Mouse (Mus musculus) lung, embryonic 15.5 days (tissue): ENCODE measurements around the gene Stpg4. TPM values are rescaled to one million over a fixed set of nuclear protein-coding genes. Genes with fewer than 3 reads are reported as not detected.

Source experiments
- ATAC-seq: fragments of 200-750 bp; cut with Nextera tagmentation; 2 replicates; pipeline ENCODE4 v1.8.0; 2017; ENCODE audit warnings: moderate number of reproducible peaks, borderline replicate concordance; ENCODE audit not compliant: low FRiP score, low TSS enrichment; ENCODE audit errors: extremely low read depth
- H3K27ac ChIP-seq: fragments of 300-500 bp; sonication (generic); 2 replicates; pipeline ENCODE4 v1.5.1; 2015; ENCODE audit warnings: moderate library complexity, mild to moderate bottlenecking, inconsistent platforms
- H3K27me3 ChIP-seq: fragments of 300-500 bp; sonication (generic); 2 replicates; pipeline ENCODE4 v1.6.1; 2015; ENCODE audit warnings: inconsistent platforms
- H3K36me3 ChIP-seq: fragments of 300-500 bp; sonication (generic); 2 replicates; pipeline ENCODE4 v1.6.1; 2015; ENCODE audit warnings: inconsistent platforms
- H3K4me1 ChIP-seq: fragments of 300-500 bp; sonication (generic); 2 replicates; pipeline ENCODE4 v1.6.1; 2015; ENCODE audit warnings: inconsistent platforms
- H3K4me2 ChIP-seq: fragments of 300-500 bp; sonication (generic); 2 replicates; pipeline ENCODE4 v1.6.1; 2015; ENCODE audit warnings: inconsistent platforms, mild to moderate bottlenecking, moderate library complexity
- H3K4me3 ChIP-seq: fragments of 300-500 bp; sonication (generic); 2 replicates; pipeline ENCODE4 v1.5.1; 2015; ENCODE audit warnings: mild to moderate bottlenecking, inconsistent platforms
- H3K9ac ChIP-seq: fragments of 300-500 bp; sonication (generic); 2 replicates; pipeline ENCODE4 v1.6.1; 2015; ENCODE audit warnings: inconsistent platforms
- H3K9me3 ChIP-seq: fragments of 300-500 bp; sonication (generic); 2 replicates; pipeline ENCODE4 v1.6.1; 2016; ENCODE audit warnings: inconsistent platforms
- WGBS: fragments of 180-500 bp; shearing (Covaris S2); methylation state at CpG from one replicate; pipeline ENCODE4 v1.1.7; 2015; 5-methylcytosine and 5-hydroxymethylcytosine counted together
- polyA plus RNA-seq: library from polyadenylated mRNA; unstranded; fragments of >200 nt; fragmentation: Nextera tagmentation; extraction: Ambion mirVana; gene quantifications from 2 replicates; pipeline ENCODE4 v1.2.1, GENCODE M21; 2015

Gene Stpg4
- polyA plus RNA-seq, 1 experiment from 2014 or later = not detected

DNA sequence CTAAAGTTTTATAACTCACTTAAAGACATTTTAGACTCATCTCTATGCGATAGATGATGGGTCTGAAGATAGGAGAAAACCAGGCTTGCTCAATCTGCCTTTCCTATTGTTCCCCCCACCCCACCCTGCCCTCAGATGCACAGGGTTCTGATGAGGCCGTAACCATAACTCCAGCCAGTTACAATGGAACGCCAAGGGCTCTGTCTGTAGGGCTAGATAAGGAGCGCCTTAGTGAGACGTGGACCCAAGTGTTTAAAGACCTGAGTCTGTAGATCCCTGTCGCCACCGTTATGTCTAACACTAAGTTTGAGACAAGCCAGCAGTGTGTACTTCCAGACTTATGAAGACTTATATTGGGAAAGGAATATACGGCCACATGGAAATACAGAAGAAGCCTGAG is 72.1 kb downstream of the Stpg4 start:
- no peak for ATAC-seq
- H3K9ac ChIP-seq = no peak overlapping the region
- H3K4me3 ChIP-seq = no peak overlapping the region
- H3K4me2 ChIP-seq = no peak overlapping the region
- no peak overlapping the region for H3K27ac ChIP-seq
- H3K36me3 ChIP-seq = no peaks in the 10 kb centered on the region
- WGBS = 68% methylated on average over 8 of the region's 8 CpGs
- H3K27me3 ChIP-seq = no peaks in the 10 kb centered on the region
- no peaks in the 10 kb centered on the region for H3K9me3 ChIP-seq
- H3K4me1 ChIP-seq = peaks cover 25% of the 10 kb centered on the region

DNA sequence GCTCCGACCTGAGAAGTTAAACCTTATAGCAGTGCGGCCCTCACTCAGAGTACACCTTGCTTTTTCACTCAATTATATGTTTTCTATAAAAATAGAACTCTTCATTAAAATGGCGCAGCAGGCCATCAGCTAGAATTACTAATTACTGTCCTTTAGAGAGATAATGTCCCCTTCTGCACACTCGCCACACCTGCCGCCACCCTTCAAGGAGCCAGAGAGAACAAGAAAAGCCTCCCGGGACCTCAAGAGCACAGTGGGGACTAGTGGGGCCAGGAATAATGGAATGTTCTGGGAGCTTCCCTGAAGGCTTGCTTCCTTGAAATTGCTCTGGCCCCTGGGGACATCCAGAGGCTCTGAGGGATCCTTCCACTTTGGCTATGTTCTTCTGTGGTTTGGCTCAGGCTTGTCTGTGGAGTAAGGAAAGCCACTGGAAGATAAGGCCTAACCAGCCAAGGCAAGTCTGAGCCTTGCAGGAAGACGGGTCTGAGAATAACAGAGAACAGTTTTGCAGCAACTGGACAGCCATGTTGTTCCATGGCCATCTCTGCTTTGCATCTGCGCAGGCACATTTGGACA is 73.7 kb downstream of the Stpg4 start:
- Histone ChIP-seq H3K9me3 (no peaks in the 10 kb centered on the region), H3K27me3 (no peaks in the 10 kb centered on the region), H3K4me2 (no peak overlapping the region), H3K36me3 (no peaks in the 10 kb centered on the region), H3K9ac (no peak overlapping the region), H3K27ac (no peak overlapping the region), H3K4me3 (no peak overlapping the region), H3K4me1 (peaks cover 28% of the 10 kb centered on the region)
- WGBS = 88% methylated on average over 8 of the region's 8 CpGs
- no peak for ATAC-seq

DNA sequence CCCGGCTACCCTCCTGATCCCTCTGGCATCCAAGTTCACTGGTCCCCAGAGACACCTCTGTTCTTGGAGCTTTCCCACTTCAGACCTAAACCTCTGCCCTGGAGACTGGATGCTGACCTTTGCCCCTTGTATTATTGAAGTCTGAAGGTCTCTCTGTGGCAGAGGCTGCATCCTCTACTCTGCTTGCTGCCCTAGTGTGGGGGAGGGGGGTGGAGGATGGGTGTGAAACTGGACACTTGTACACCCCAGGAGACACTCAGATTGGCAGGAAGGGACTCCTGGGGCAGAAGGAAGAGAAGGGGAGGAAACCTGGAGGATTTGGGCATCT is 74.7 kb downstream of the Stpg4 start:
- Histone ChIP-seq H3K4me2 (no peak overlapping the region), H3K9ac (no peak overlapping the region), H3K27me3 (no peaks in the 10 kb centered on the region), H3K4me1 (peaks cover 28% of the 10 kb centered on the region), H3K27ac (no peak overlapping the region), H3K36me3 (no peaks in the 10 kb centered on the region), H3K9me3 (no peaks in the 10 kb centered on the region), H3K4me3 (no peak overlapping the region)
- 56% methylated on average over 1 of the region's 1 CpGs for WGBS
- ATAC-seq = no peak

DNA sequence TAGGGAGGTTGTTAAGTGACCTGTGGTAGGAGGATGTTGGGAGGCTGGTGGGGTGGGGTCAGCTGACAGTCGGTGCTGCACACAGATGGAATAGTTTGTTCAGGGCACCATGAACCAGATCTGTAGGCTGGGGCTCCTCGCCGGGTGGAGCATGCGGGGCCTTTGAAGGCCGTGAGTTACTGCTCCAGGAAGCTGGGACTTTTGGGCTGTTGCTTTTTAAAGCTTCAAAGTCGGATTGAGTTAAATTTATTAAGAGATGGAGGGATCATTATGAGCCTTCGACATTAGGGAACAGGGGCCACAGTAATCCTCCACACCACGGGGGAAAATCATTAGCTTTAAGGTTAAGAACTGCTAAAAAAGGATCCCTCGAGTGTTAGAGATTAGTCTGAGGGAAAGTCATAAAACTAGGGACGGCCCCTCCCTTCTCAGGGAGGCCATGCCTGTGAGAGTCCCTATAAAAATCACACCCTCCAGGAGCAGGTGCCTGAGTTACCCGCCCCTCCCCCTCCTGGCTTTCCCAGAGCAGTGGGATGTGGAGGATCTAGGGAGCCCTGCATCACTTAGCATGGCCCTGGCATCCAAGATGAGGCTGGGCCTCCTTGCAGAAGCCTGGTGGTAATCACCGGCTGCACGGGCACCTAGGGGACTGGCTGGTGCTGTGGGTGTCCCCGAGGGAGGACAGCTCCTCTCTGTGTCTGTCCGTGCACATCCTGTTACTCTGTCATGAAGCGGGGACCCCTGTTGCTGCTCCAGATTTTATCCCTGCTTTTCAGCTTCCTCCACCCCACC is 75.2 kb downstream of the Stpg4 start:
- H3K4me1 ChIP-seq = peaks cover 28% of the 10 kb centered on the region
- 46% methylated on average over 16 of the region's 16 CpGs for WGBS
- H3K36me3 ChIP-seq = no peaks in the 10 kb centered on the region
- no peaks in the 10 kb centered on the region for H3K9me3 ChIP-seq
- ATAC-seq = no peak
- H3K27ac ChIP-seq = peak overlapping the region; percentile 15; the same call in 1 of the 2 replicates
- H3K27me3 ChIP-seq = no peaks in the 10 kb centered on the region
- no peak overlapping the region for H3K9ac ChIP-seq
- 0 out of 2 replicates have a peak overlapping the region, but pooled peaks have one; percentile 16 for H3K4me2 ChIP-seq
- H3K4me3 ChIP-seq = no peak overlapping the region

DNA sequence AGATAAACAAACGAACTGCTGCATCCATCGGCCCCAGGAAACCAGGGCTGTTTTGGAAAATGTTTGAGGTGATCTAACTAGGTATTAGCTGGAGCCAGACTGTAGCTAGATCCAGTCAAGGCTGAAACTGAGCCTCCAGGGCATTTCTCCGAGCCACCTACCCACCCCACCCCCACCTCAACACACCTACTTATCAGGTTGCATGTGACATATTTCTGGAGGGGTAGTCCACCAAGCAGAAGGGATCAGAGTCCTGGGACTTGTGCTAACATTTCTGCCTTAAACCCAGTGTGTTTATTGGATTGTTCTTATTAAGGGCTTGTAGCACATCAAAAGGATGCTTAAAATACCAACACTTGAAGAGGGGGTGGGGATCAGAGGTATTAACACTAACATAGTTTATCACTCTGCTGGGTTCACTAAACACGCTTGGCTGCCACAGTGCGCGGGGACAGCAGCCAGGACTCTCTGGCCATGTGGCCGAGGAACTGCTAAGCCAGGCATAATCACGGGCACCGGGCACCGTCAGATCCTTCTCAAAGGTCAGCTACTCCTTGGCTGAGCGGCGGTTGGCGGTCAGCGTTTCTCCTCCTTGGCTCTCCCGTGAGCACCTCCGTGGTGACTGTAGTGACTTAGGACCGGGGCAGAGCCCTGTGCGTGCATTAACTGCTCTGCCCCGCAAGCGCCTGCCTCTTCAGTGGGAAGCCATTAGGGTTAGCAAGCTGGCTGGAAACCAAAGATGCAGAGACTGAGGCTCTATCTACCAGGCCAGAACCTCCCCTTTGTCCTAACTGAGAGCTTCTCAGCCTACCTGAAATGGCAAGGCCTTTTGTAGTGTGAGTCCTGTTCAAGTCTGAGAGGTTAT is 76.1 kb downstream of the Stpg4 start:
- peaks cover 28% of the 10 kb centered on the region for H3K4me1 ChIP-seq

DNA sequence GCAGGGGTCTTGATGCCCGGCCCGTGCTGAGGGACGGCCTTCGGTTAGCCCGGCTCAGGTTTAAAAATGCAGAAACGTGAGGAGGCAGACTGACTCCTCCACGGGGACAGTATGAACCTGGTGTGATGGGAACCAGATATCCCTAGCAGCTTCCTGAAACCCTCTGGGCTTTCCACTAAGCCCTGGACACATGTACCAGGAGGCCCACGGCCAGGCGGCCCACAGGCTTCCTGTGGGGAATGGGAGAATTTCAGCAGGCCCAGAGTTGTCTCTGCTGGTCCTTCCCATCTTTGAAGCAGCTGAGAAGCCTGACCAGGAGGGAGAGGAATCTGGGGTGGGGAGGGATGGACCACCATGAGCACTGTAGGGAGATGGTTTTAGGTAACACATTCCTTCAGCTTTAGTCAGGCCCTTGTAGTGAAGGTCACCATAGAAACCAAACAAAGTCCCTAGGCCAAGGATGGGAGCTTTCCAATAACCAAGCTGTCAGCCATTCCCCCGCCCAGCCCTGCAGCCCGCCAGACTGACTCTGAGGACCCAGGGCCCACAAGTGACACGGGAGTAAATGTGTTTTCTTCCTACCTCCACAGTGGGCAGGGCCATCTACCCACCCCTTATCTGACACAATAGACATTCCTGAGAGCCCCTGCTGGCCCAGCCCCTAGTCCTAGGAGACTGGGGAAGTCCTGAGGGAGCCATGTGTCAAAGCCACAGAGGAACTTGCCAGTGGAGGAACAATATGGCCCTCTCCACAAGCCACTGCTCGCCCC is 76.9 kb downstream of the Stpg4 start:
- Histone ChIP-seq H3K4me3 (no peak overlapping the region), H3K4me2 (no peak overlapping the region), H3K27ac (peak overlapping the region; percentile 67), H3K9me3 (no peaks in the 10 kb centered on the region), H3K9ac (no peak overlapping the region), H3K4me1 (peaks cover 25% of the 10 kb centered on the region), H3K27me3 (no peaks in the 10 kb centered on the region), H3K36me3 (no peaks in the 10 kb centered on the region)
- WGBS = 58% methylated on average over 13 of the region's 13 CpGs
- peak; percentile 28 for ATAC-seq

More for the DNA sequence above, 76.1 kb downstream of the Stpg4 start:
- Histone ChIP-seq H3K27ac (peak overlapping the region; percentile 67), H3K27me3 (no peaks in the 10 kb centered on the region), H3K9ac (0 out of 2 replicates have a peak overlapping the region, but pooled peaks have one; percentile 6), H3K9me3 (no peaks in the 10 kb centered on the region), H3K4me3 (no peak overlapping the region), H3K4me2 (0 out of 2 replicates have a peak overlapping the region, but pooled peaks have one; percentile 16), H3K36me3 (no peaks in the 10 kb centered on the region)
- 22% methylated on average over 20 of the region's 20 CpGs for WGBS
- ATAC-seq = no peak

DNA sequence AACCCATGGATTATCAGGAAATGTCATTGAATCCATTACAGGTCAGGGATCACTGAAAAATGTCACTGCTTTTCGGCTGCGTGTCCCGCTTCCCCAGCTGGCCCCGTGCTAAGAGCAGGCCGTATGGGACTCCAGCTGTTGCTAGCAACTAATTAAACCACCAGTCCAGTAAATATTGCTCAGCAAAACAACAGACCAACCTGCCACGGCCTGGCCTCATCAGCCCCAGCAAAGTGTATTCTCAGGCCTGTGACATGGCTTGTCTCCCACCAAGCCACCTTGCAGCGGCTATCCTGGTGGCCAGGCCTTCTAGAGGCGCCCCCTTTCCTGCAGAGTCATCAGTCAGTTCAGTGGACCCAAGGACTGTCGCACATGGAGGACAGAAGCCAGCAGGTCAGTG is 78.0 kb downstream of the Stpg4 start:
- H3K27ac ChIP-seq = no peak overlapping the region
- H3K36me3 ChIP-seq = no peaks in the 10 kb centered on the region
- no peaks in the 10 kb centered on the region for H3K9me3 ChIP-seq
- H3K4me3 ChIP-seq = no peak overlapping the region
- H3K27me3 ChIP-seq = no peaks in the 10 kb centered on the region
- WGBS = 78% methylated on average over 9 of the region's 9 CpGs
- ATAC-seq = no peak
- H3K9ac ChIP-seq = no peak overlapping the region
- H3K4me2 ChIP-seq = no peak overlapping the region
- peaks cover 25% of the 10 kb centered on the region for H3K4me1 ChIP-seq

DNA sequence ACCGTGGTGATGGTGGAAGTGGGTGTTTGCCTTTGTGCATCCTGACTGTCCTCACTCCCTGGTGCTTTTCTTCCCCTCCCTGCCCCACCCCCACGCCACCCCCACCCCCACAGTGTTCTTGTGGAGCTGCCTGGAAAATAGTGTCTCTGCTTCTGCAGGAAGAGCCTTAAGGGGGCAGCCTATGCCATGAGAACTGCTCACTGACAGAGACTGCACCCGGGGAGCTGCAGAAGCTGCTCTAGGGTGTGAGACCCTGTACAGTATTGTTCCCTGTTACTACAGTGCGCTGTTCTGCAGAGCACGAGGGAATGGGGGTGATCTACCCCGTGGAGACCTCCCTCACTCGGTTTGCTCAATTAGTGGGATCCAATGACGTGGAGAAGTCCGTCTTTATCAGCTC is 78.5 kb downstream of the Stpg4 start:
- H3K4me3 ChIP-seq = no peak overlapping the region
- 27% methylated on average over 9 of the region's 9 CpGs for WGBS
- no peaks in the 10 kb centered on the region for H3K36me3 ChIP-seq
- no peak overlapping the region for H3K4me2 ChIP-seq
- H3K9ac ChIP-seq = no peak overlapping the region
- no peak overlapping the region for H3K27ac ChIP-seq
- no peak for ATAC-seq
- H3K9me3 ChIP-seq = no peaks in the 10 kb centered on the region
- H3K4me1 ChIP-seq = peaks cover 25% of the 10 kb centered on the region
- no peaks in the 10 kb centered on the region for H3K27me3 ChIP-seq

DNA sequence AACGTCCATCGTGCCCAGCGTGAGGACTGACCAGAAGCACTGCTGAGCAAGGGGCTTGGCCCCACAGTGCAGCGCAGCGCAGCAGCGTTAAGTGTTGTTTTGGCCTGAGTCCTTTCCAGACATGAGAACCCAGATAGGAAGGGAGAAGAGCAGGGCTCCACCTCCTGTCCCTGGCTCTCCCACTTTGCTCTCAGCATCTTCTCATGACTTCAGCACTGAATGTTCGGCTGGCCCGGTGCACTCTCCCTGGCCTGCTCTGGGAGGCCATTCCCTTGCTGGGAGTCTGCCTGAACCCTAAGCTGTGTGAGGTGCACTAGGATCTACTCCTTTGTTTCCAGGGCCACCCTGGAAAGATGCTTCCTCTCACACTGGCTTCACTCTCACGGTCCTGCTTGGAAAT is 79.2 kb downstream of the Stpg4 start:
- ATAC-seq = no peak
- Histone ChIP-seq H3K9me3 (no peaks in the 10 kb centered on the region), H3K9ac (no peak overlapping the region), H3K27ac (no peak overlapping the region), H3K4me2 (no peak overlapping the region), H3K27me3 (no peaks in the 10 kb centered on the region), H3K36me3 (no peaks in the 10 kb centered on the region), H3K4me1 (peaks cover 25% of the 10 kb centered on the region), H3K4me3 (no peak overlapping the region)
- 36% methylated on average over 9 of the region's 9 CpGs for WGBS

DNA sequence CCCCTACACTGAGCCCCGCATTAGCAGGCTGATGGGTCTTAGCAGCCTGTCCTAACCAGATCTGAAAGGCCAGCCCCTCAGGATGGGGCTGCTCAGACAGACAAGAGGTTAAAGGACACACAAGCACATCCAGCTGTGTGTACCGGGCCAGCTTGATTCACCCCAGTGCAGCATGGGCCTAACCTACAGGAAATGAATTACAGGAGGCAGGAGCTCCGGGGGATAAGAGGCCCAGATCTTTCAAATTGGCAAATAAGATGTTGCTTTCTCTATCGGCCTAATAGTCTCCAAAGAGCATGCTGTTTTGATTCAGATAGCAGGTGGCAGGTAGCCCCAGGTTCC is 82.3 kb downstream of the Stpg4 start:
- Histone ChIP-seq H3K27me3 (no peaks in the 10 kb centered on the region), H3K27ac (no peak overlapping the region), H3K36me3 (no peaks in the 10 kb centered on the region), H3K4me2 (no peak overlapping the region), H3K4me3 (no peak overlapping the region), H3K9ac (no peak overlapping the region), H3K9me3 (no peaks in the 10 kb centered on the region), H3K4me1 (0 out of 2 replicates have a peak, but pooled peaks cover under 1% of the 10 kb centered on the region)
- ATAC-seq = no peak
- WGBS = 39% methylated on average over 4 of the region's 4 CpGs

DNA sequence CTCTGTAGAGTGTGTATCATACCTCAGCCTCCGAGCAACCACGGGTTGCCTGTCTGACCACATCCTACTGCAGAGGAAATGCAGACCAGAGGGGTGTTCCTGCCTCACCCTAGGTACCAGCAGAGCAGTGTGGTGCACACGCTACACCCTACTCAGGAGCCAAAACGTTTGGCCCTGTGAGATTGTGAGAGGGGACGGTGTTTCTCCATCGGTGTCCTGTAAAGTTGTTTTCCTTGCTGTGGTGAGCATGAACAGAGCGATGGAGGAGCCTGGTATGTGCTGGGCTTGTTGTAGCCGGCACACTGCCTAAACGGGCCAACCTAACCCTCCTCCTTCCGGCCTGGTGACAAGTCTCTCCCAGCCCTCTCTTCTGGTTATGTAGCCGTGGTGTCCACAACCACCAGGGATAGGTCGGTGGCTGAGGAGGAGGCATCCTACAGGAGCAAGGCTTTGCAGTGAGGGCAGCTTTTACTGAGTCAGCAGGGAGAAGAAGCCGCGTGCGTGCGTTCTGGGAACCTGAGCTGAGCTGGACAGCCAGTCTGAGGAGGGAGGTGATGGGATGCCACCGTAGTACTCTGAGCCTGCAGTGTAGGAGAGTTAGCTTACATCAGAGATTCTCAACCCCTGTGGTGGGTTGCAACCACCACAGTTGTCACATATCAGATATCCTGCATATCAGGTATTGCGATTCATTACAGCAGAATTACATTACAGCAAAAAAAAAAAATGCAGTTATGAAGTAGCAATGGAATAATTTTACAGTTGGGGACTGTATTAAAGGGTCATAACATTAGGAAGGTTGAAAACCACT is 82.9 kb downstream of the Stpg4 start:
- no peaks in the 10 kb centered on the region for H3K27me3 ChIP-seq
- no peaks in the 10 kb centered on the region for H3K36me3 ChIP-seq
- ATAC-seq = no peak
- H3K27ac ChIP-seq = no peak overlapping the region
- no peaks in the 10 kb centered on the region for H3K4me1 ChIP-seq
- no peak overlapping the region for H3K4me2 ChIP-seq
- no peak overlapping the region for H3K4me3 ChIP-seq
- H3K9me3 ChIP-seq = no peaks in the 10 kb centered on the region
- H3K9ac ChIP-seq = no peak overlapping the region
- 66% methylated on average over 18 of the region's 18 CpGs for WGBS
